Mouse (Mus musculus) hindbrain, embryonic 15.5 days (tissue): ENCODE data around the gene H1foo. TPM values are rescaled to one million over a fixed set of nuclear protein-coding genes. Genes with fewer than 3 reads are reported as not detected.

Experiments used
- polyA plus RNA-seq: library from polyadenylated mRNA; unstranded; fragments of >200 nt; fragmentation: Nextera tagmentation; extraction: Ambion mirVana; gene quantifications from 2 replicates; pipeline ENCODE4 v1.2.1, GENCODE M21; 2015

H1foo gene
- polyA plus RNA-seq, 1 experiment from 2014 or later, result not detected

Other genes with a start within 250 kb of the H1foo start
- gene Tmem40, start 182.5 kb upstream of the H1foo start, polyA plus RNA-seq, result 1.5 and 2.0 TPM in 2 replicates
- gene Cand2, start 170.4 kb upstream of the H1foo start, polyA plus RNA-seq, result 12.8 and 12.9 TPM in 2 replicates
- 948 and 1,117 TPM in 2 replicates for gene Rpl32, start 136.2 kb upstream of the H1foo start, polyA plus RNA-seq
- 2.6 and 2.9 TPM in 2 replicates for gene Efcab12, start 106.5 kb upstream of the H1foo start, polyA plus RNA-seq
- 8.8 and 10.9 TPM in 2 replicates for gene Mbd4, start 91.6 kb upstream of the H1foo start, polyA plus RNA-seq
- gene Ift122, start 91.5 kb upstream of the H1foo start, polyA plus RNA-seq, result 28.9 and 31.5 TPM in 2 replicates
- 0.64 and 0.68 TPM in 2 replicates for gene Rho, start 13.2 kb upstream of the H1foo start, polyA plus RNA-seq
- gene Plxnd1, start 50.1 kb downstream of the H1foo start, polyA plus RNA-seq, result 10.8 and 12.7 TPM in 2 replicates
- gene Tmcc1, start 248.5 kb downstream of the H1foo start, polyA plus RNA-seq, result 25.7 and 28.3 TPM in 2 replicates